Mouse (Mus musculus): ENCODE results near the gene Nr2c2ap. TPM values are rescaled to one million over a fixed set of nuclear protein-coding genes. Genes with fewer than 3 reads are reported as not detected.

The Nr2c2ap gene
- total RNA-seq (2023) = 26.8 to 34.5 TPM (median 33.3 TPM) in 4 replicates

DNA sequence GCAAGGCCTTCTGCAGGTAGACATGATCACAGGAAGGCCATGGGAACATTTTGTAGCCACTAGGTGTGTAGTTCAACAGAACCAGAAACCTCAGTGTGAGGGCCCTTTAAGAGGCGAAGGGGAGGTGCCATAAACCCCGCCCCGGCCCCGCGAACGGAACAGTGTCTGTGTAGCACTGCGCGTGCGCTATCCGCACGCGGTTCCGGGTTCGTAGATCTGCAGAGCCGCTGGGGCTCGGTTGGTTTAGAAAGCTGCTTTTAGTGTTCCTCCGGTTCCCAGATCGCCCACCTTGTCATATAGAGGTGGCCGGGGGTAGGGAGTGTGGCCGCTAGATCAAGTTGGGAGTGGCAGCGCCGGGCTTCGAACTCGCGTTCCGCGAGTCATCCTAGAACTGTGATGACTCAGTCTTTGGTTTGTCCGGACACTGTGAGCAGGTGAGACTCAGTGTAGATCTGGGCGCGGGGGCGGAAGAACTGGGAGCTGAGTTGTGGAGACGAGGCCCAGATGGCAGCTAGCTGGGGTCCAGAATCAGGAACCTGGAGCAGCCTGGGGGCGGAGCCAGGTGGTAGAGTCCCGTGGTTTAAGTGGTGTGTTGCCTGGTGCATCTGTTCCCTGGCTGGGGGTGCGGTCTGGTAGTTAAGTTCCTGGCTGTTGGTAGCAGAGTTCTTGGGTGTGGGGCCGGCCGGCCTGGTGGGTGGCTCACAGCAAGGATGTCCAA lies at the start of gene Nr2c2ap:
TSS of gene Nr2c2ap (plus strand) at position 168 of the 718 bp plus-strand sequence.

DNA sequence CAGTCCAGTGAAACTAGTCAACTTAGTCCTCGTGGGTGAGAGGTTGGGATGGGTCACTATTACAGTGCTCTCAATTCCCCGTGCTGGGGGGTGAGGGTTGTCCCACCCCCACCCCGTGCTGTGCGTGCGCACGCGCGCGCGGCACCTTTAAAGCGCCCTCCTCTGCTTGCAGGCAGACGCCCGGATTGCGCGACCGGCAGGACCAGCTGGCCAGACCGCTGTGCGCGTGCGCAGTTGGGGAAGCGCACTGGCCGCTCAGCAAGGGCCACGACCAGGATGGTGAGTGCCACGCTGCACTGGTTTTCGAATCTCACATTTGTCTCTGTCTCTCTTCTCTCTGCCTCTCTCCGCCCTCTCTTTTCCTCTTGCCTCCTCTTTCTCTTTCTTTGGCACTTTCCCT lies 47.8 kb upstream of the Nr2c2ap start, which contains the start of gene Hapln4:
TSS of gene Hapln4 (plus strand) at position 173 of the 400 bp plus-strand sequence.

DNA sequence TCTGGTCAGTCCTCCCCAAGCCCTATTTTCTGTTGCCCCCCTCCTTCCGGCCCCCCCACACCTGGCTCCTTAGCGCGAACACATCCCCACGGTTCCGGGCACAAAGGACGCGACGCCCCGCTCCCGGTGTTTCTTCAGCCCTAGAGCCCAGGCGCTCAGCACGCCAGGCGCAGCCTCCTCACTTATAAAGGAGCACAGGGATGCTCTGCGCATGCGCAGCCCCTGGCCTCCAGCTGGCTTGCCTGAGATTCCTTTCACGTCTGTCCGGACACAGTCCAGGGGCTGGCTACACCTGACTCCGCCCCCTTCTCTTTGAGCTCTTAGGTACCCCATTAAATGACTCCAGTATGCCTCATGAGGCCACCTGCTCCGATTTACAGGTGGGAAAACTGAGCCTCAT lies 10.5 kb upstream of the Nr2c2ap start, which contains the start of gene Ncan:
TSS of gene Ncan (minus strand) at position 207 of the 400 bp plus-strand sequence.

DNA sequence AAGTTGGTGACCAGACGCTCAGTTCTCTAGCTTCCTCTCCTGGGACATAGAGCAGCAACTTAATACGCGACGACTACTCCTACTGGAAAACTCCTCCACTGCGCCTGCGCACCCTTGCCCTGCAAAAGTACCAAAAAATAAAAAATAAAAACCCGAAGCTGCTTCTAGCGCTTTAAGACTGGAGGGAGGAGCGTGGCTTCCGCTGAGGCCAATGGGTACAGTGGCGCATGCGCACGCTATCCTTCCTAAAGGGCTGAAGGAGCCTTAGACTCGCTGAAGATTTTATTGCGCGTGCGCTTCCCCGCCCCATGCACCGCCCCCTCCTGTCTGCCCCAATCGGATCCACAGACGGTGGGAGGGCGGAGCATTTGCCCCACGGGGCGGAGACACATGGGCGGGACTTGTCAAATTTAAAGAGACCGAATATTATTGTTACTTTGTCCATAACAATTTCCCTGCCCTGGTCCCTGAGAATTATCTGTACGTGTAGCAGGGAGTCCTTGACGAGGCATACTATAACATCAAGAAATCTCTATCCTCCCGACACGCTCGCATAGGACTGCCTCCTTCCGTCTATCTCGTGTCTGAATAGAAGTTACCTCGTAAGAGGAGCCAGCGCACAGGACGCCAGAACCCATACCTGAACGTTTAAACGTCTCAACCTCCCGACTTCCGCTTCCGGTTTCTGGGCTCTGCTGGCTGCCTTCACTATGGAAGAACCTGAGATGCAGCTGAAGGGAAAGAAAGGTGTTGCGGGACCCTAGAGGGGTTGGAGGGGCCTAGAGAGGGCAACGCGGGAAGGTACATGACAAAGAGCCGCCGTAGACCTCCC lies 8.1 kb downstream of the Nr2c2ap start, which contains the start of the genes Rfxank, Borcs8 and Mef2b:
TSS of gene Rfxank (minus strand) at position 129 of the 832 bp plus-strand sequence.
TSS of gene Borcs8 (plus strand) at position 474 of the 832 bp plus-strand sequence.
TSS of gene Mef2b (plus strand) at position 686 of the 832 bp plus-strand sequence.

DNA sequence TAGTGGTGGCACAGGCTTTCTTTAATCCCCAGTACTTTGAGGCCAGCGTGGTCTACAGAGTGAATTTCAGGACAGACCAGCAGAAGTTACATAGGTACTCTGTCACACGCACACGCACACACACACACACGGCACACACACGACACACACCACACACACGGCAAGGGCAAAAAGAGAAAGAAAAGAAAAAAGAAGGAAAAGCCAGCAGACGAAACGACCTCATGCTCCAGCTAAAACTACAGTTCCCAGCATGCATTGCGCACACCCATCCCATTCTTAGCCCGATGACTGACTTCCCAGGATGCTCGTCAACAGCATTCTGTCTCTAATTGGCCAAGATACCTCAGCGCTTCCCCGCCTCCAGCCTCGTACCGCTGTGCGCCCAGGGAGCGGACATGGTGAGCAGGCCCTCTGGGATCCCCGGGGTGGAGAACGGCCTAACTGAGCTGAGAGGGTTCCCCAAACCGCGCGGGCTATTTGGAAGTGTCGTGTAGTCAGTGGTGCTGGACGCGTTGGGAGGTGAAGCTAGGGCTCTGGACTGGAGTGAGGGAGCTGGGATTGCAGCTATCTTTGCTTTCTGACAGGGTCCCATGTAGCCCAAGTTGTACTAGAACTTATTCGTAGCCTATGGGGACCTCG lies 41.0 kb downstream of the Nr2c2ap start, which contains the start of gene Tmem161a:
TSS of gene Tmem161a (plus strand) at position 314 of the 639 bp plus-strand sequence.

Other genes with a start within 250 kb of the Nr2c2ap start
- 0.18 to 0.21 TPM in 2 of 4 replicates, not detected in the others for gene Cilp2, start 243.6 kb upstream of the Nr2c2ap start, total RNA-seq (2023)
- 0.46 to 1.8 TPM (median 0.86 TPM) in 4 replicates for gene Tssk6, start 229.1 kb upstream of the Nr2c2ap start, total RNA-seq (2023)
- gene Ndufa13, start 228.8 kb upstream of the Nr2c2ap start, total RNA-seq (2023) = 46.4 to 56.3 TPM (median 47.7 TPM) in 4 replicates
- 0.97 TPM in 1 of 4 replicates, not detected in the others for gene Yjefn3, start 228.6 kb upstream of the Nr2c2ap start, total RNA-seq (2023)
- 91.2 to 119 TPM (median 106 TPM) in 4 replicates for gene Gatad2a, start 134.9 kb upstream of the Nr2c2ap start, total RNA-seq (2023)
- gene Mau2, start 88.6 kb upstream of the Nr2c2ap start, total RNA-seq (2023) = 120 to 135 TPM (median 124 TPM) in 4 replicates
- 41.7 to 48.8 TPM (median 46.5 TPM) in 4 replicates for gene Sugp1, start 88.5 kb upstream of the Nr2c2ap start, total RNA-seq (2023)
- gene Tm6sf2, start 58.4 kb upstream of the Nr2c2ap start, total RNA-seq (2023) = 0.41 to 0.42 TPM in 2 of 4 replicates, not detected in the others
- gene Hapln4, start 47.9 kb upstream of the Nr2c2ap start, total RNA-seq (2023) = not detected in 4 replicates
- 0.12 to 0.24 TPM (median 0.12 TPM) in 4 replicates for gene Ncan, start 10.5 kb upstream of the Nr2c2ap start, total RNA-seq (2023)
- 29.2 to 34.9 TPM (median 32.5 TPM) in 4 replicates for gene Rfxank, start 7.8 kb downstream of the Nr2c2ap start, total RNA-seq (2023)
- 47.1 to 58.2 TPM (median 52.7 TPM) in 4 replicates for gene Borcs8, start 8.2 kb downstream of the Nr2c2ap start, total RNA-seq (2023)
- 2.4 to 4.5 TPM (median 4.0 TPM) in 4 replicates for gene Mef2b, start 8.4 kb downstream of the Nr2c2ap start, total RNA-seq (2023)
- gene Tmem161a, start 41.0 kb downstream of the Nr2c2ap start, total RNA-seq (2023) = 43.7 to 57.9 TPM (median 47.4 TPM) in 4 replicates
- gene Slc25a42, start 81.0 kb downstream of the Nr2c2ap start, total RNA-seq (2023) = 3.6 to 6.2 TPM (median 4.5 TPM) in 4 replicates
- 65.9 to 70.7 TPM (median 67.1 TPM) in 4 replicates for gene Sugp2, start 102.9 kb downstream of the Nr2c2ap start, total RNA-seq (2023)
- 7.2 to 11.5 TPM (median 10.0 TPM) in 4 replicates for gene Armc6, start 103.1 kb downstream of the Nr2c2ap start, total RNA-seq (2023)
- gene Homer3, start 151.5 kb downstream of the Nr2c2ap start, total RNA-seq (2023) = 6.2 to 9.0 TPM (median 6.9 TPM) in 4 replicates
- 67.5 to 86.5 TPM (median 76.3 TPM) in 4 replicates for gene Ddx49, start 171.2 kb downstream of the Nr2c2ap start, total RNA-seq (2023)
- 94.5 to 110 TPM (median 108 TPM) in 4 replicates for gene Cope, start 171.2 kb downstream of the Nr2c2ap start, total RNA-seq (2023)
- gene Cers1, start 184.4 kb downstream of the Nr2c2ap start, total RNA-seq (2023) = not detected in 4 replicates
- gene Gdf1, start 198.5 kb downstream of the Nr2c2ap start, total RNA-seq (2023) = not detected in 4 replicates
- 68.7 to 78.5 TPM (median 70.9 TPM) in 4 replicates for gene Upf1, start 221.9 kb downstream of the Nr2c2ap start, total RNA-seq (2023)
- 0.48 TPM in 1 of 4 replicates, not detected in the others for gene Comp, start 242.2 kb downstream of the Nr2c2ap start, total RNA-seq (2023)

All from B cell, adult 62 days (primary cell).